Mouse (Mus musculus): ENCODE measurements at regions not wholly inside any gene's neighbourhood (a gene's known extent, or its start where the extent isn't known, plus 50 kb on each side); places are given as distances from the start of the nearest gene placed in this dataset.
"Not testable (repeated sequence)": the region's sequence is repeated elsewhere in the genome, so short reads cannot be mapped to it uniquely, and the experiment has no call there.

DNA sequence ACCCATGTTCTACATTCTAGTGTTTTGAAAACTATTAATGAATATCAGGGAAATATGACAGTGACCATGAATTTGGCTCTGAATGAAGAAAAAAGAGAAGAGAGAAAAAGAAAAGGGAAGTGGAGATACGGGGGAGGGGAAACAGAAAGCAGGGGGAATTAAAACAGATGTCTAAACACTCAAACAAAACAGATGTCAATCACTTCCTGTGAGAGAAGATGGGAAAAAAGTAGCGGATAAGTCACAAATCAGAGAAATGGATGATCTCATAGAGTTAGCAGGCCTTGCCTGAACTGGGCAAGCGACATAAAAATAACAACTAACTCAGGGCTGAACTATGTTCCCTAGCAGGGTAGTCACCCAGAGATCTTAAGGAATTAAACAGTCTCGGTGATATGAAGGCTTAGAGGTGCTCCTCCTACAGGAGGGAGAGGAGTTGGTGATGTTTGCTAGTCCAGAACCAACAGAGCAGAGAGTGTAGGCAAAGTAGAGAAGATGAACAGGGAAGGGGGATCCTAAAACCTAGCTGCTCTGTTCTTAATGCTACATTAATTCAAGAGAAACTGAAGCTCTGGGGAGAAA lies 745.9 kb upstream of the 4930452B06Rik start:
- 74% methylated on average over 4 of the region's 4 CpGs for WGBS
- Histone ChIP-seq H3K27me3 (ENCODE audit: control insufficient read depth, insufficient read depth, low read length) (no peaks in the 10 kb centered on the region), H3K4me1 (ENCODE audit: control insufficient read depth, insufficient read depth, low read length) (no peaks in the 10 kb centered on the region), H3K4me3 (replicated peaks; ENCODE audit: insufficient read depth, low read depth, low read length) (no peak overlapping the region), H3K27ac (ENCODE audit: insufficient read depth, low read length) (no peak overlapping the region)
- TF ChIP-seq POLR2A (IDR thresholded peaks at IDR 0.05; ENCODE audit: borderline replicate concordance, insufficient read depth, low read length) (no peak), CTCF (IDR thresholded peaks at IDR 0.05; ENCODE audit: borderline replicate concordance, insufficient read depth, low read depth, low read length) (no peak)
- DNase-seq, result no peak

DNA sequence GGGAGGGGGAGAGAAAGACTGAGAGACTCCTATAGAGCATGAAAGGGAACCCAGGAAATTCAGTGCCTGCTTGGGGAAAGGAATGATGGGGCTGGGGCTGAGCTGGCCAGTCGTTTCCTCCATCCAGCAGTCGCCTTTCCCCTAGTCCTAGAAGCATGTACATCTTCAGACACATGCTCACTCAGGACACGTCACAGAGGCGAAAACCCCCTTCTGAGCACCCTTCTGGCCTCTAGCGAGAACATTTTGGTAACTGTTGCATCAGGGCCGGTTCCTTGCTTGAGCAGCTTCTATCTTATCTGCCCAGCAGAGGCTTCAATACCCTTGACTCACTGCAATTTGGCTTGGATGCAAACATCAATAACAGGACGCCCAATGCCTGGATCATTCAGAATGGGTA lies 737.6 kb upstream of the 4930452B06Rik start:
- H3K27me3 ChIP-seq (ENCODE audit: control insufficient read depth, insufficient read depth, low read length), result no peaks in the 10 kb centered on the region
- no peak for TF ChIP-seq POLR2A (IDR thresholded peaks at IDR 0.05; ENCODE audit: borderline replicate concordance, insufficient read depth, low read length)
- no peak for TF ChIP-seq CTCF (IDR thresholded peaks at IDR 0.05; ENCODE audit: borderline replicate concordance, insufficient read depth, low read depth, low read length)
- WGBS, result 78% methylated on average over 7 of the region's 7 CpGs
- H3K4me1 ChIP-seq (ENCODE audit: control insufficient read depth, insufficient read depth, low read length), result no peaks in the 10 kb centered on the region
- no peak overlapping the region for H3K27ac ChIP-seq (ENCODE audit: insufficient read depth, low read length)
- DNase-seq, result no peak
- no peak overlapping the region for H3K4me3 ChIP-seq (replicated peaks; ENCODE audit: insufficient read depth, low read depth, low read length)

GRCm38 (mm10) chr14:9400861-9401260 lies 734.8 kb upstream of the 4930452B06Rik start:
- H3K27ac ChIP-seq (ENCODE audit: insufficient read depth, low read length), result no peak overlapping the region
- H3K4me1 ChIP-seq (ENCODE audit: control insufficient read depth, insufficient read depth, low read length), result no peaks in the 10 kb centered on the region
- TF ChIP-seq POLR2A (IDR thresholded peaks at IDR 0.05; ENCODE audit: borderline replicate concordance, insufficient read depth, low read length) (no peak), CTCF (IDR thresholded peaks at IDR 0.05; ENCODE audit: borderline replicate concordance, insufficient read depth, low read depth, low read length) (no peak)
- H3K4me3 ChIP-seq (replicated peaks; ENCODE audit: insufficient read depth, low read depth, low read length), result no peak overlapping the region
- H3K27me3 ChIP-seq (ENCODE audit: control insufficient read depth, insufficient read depth, low read length), result no peaks in the 10 kb centered on the region
- WGBS, result 65% methylated on average over 1 of the region's 1 CpGs
- no peak for DNase-seq

DNA sequence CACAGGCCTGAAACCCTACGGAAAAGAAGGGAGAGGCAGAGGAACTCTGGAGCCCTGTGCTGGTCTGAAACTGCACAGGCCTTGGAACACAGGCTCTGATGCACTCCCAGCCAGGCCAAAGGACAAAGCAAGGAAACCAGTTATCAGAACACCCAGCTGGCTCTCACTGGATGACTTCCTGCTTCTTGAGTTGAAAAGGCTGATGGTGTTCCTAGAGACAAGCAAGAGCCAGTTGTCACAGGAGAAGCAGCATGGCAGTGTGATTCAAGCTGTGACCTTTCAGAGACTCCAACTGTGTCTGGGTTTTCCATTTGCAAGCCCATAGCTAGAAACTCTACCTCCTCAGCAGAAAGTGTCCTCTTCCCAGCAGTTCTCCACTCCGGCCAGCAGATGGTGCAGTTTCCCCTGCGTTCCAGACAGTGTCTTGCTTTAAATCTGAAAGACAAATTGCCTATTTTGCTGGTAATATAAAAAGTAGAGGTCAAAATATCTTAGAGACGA lies 727.3 kb upstream of the 4930452B06Rik start:
- peak; percentile 37 to 54 for DNase-seq
- Histone ChIP-seq H3K27me3 (ENCODE audit: control insufficient read depth, insufficient read depth, low read length) (no peaks in the 10 kb centered on the region), H3K27ac (ENCODE audit: insufficient read depth, low read length) (no peak overlapping the region), H3K4me1 (ENCODE audit: control insufficient read depth, insufficient read depth, low read length) (no peaks in the 10 kb centered on the region), H3K4me3 (replicated peaks; ENCODE audit: insufficient read depth, low read depth, low read length) (no peak overlapping the region)
- TF ChIP-seq POLR2A (IDR thresholded peaks at IDR 0.05; ENCODE audit: borderline replicate concordance, insufficient read depth, low read length), result no peak
- TF ChIP-seq CTCF (IDR thresholded peaks at IDR 0.05; ENCODE audit: borderline replicate concordance, insufficient read depth, low read depth, low read length), result peak; percentile 77
- 15% methylated on average over 4 of the region's 4 CpGs for WGBS

- H3K27me3 ChIP-seq (ENCODE audit: control insufficient read depth, insufficient read depth, low read length); H3K4me3 ChIP-seq (replicated peaks; ENCODE audit: insufficient read depth, low read depth, low read length); H3K27ac ChIP-seq (ENCODE audit: insufficient read depth, low read length); H3K4me1 ChIP-seq (ENCODE audit: control insufficient read depth, insufficient read depth, low read length); DNase-seq: not testable (repeated sequence)
- 98% methylated on average over 5 of the region's 5 CpGs for WGBS
Observed at GRCm38 (mm10) chr14:9389878-9390536, 724.0 kb upstream of the 4930452B06Rik start.

DNA sequence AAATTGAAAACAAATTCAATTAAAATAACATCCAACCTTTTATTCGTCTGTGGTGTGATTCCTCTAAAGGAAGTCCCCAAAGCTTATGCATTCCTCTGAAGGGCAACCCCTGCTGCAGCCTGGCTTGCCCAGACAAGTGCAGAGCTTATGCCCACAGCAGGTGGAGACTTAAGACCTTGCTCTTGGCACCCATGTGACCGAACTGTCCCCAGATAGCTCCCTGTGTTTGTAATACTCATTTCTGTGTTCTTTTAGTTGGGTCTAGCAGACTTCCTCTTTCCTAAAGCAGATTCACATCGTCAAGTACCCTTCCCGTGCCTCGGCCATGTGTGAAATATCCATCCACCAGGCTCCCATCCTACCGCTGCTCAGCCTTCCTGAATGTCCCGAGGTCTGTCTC lies 723.1 kb upstream of the 4930452B06Rik start:
- TF ChIP-seq POLR2A (IDR thresholded peaks at IDR 0.05; ENCODE audit: borderline replicate concordance, insufficient read depth, low read length) (no peak), CTCF (IDR thresholded peaks at IDR 0.05; ENCODE audit: borderline replicate concordance, insufficient read depth, low read depth, low read length) (no peak)
- 73% methylated on average over 7 of the region's 7 CpGs for WGBS
- no peak for DNase-seq
- no peaks in the 10 kb centered on the region for H3K27me3 ChIP-seq (ENCODE audit: control insufficient read depth, insufficient read depth, low read length)
- H3K27ac ChIP-seq (ENCODE audit: insufficient read depth, low read length), result no peak overlapping the region
- no peak overlapping the region for H3K4me3 ChIP-seq (replicated peaks; ENCODE audit: insufficient read depth, low read depth, low read length)
- H3K4me1 ChIP-seq (ENCODE audit: control insufficient read depth, insufficient read depth, low read length), result no peaks in the 10 kb centered on the region
